Mouse (Mus musculus) lung, postnatal 0 days (tissue): ENCODE measurements at regions not wholly inside any gene's neighbourhood (a gene's known extent, or its start where the extent isn't known, plus 50 kb on each side); places are given as distances from the start of the nearest gene placed in this dataset.
A peak's percentile ranks its signal among the peaks of the same experiment; 100 is the strongest.

Source experiments
- CTCF ChIP-seq: IDR thresholded peaks from 2 replicates; pipeline ENCODE4 v1.5.1; 2016; ENCODE audit warnings: antibody characterized with exemption, mild to moderate bottlenecking
- EP300 ChIP-seq: IDR thresholded peaks from 2 replicates; pipeline ENCODE4 v1.6.1; 2016; ENCODE audit warnings: antibody characterized with exemption, mild to moderate bottlenecking, control low read depth

- TF ChIP-seq CTCF (0 out of 2 replicates have a peak, but pooled peaks have one; percentile 6), EP300 (no peak)
These were observed 209.7 kb upstream of the Foxq1 start for GRCm38 (mm10) chr13:31346205-31346604.
